Mouse (Mus musculus) neural tube, embryonic 14.5 days (tissue): ENCODE data around the gene Zkscan14. TPM values are rescaled to one million over a fixed set of nuclear protein-coding genes. Genes with fewer than 3 reads are reported as not detected.
"Not testable (repeated sequence)": the region's sequence is repeated elsewhere in the genome, so short reads cannot be mapped to it uniquely, and the experiment has no call there.

Experiments
- ATAC-seq: fragments of 200-750 bp; cut with Nextera tagmentation; 2 replicates; pipeline ENCODE4 v1.8.0; 2017; ENCODE audit warnings: low read depth, mild to moderate bottlenecking, moderate TSS enrichment, moderate library complexity
- H3K27ac ChIP-seq: fragments of 300-500 bp; sonication (generic); 2 replicates; pipeline ENCODE4 v1.5.1; 2014; ENCODE audit warnings: low read depth, mild to moderate bottlenecking, control low read depth, low read length, moderate library complexity, mixed read lengths
- H3K27me3 ChIP-seq: fragments of 300-500 bp; sonication (generic); 2 replicates; pipeline ENCODE4 v1.6.1; 2014; ENCODE audit warnings: low read length; ENCODE audit not compliant: control insufficient read depth, insufficient read depth
- H3K36me3 ChIP-seq: fragments of 300-500 bp; sonication (generic); 2 replicates; pipeline ENCODE4 v1.6.1; 2014; ENCODE audit warnings: low read length, mixed read lengths; ENCODE audit not compliant: control insufficient read depth, insufficient read depth
- H3K4me1 ChIP-seq: fragments of 300-500 bp; sonication (generic); 2 replicates; pipeline ENCODE4 v1.6.1; 2014; ENCODE audit warnings: low read length; ENCODE audit not compliant: control insufficient read depth, insufficient read depth
- H3K4me2 ChIP-seq: fragments of 300-500 bp; sonication (generic); 2 replicates; pipeline ENCODE4 v1.6.1; 2014; ENCODE audit warnings: mild to moderate bottlenecking, low read depth, low read length, control low read depth
- H3K4me3 ChIP-seq: fragments of 300-500 bp; sonication (generic); 2 replicates; pipeline ENCODE4 v1.5.1; 2014; ENCODE audit warnings: low read depth, low read length, control low read depth, mixed read lengths
- H3K9ac ChIP-seq: fragments of 300-500 bp; sonication (generic); replicated peaks from 2 replicates; pipeline ENCODE4 v1.6.1; 2014; ENCODE audit warnings: low read depth, mild to moderate bottlenecking, control low read depth, low read length, mixed read lengths
- H3K9me3 ChIP-seq: fragments of 300-500 bp; sonication (generic); 2 replicates; pipeline ENCODE4 v1.6.1; 2016; ENCODE audit warnings: low read length; ENCODE audit not compliant: control insufficient read depth
- WGBS: fragments of 180-500 bp; shearing (Covaris S2); extraction: QIAGEN DNeasy Blood & Tissue Kit; methylation state at CpG from one replicate; pipeline ENCODE4 v1.1.7; 2014; 5-methylcytosine and 5-hydroxymethylcytosine counted together
- polyA plus RNA-seq: library from polyadenylated mRNA; unstranded; fragments of >200 nt; fragmentation: Nextera tagmentation; extraction: Ambion mirVana; gene quantifications from 2 replicates; pipeline ENCODE4 v1.2.1, GENCODE M21; 2014

Gene Zkscan14
- polyA plus RNA-seq: 15.2 and 17.0 TPM in 2 replicates

DNA sequence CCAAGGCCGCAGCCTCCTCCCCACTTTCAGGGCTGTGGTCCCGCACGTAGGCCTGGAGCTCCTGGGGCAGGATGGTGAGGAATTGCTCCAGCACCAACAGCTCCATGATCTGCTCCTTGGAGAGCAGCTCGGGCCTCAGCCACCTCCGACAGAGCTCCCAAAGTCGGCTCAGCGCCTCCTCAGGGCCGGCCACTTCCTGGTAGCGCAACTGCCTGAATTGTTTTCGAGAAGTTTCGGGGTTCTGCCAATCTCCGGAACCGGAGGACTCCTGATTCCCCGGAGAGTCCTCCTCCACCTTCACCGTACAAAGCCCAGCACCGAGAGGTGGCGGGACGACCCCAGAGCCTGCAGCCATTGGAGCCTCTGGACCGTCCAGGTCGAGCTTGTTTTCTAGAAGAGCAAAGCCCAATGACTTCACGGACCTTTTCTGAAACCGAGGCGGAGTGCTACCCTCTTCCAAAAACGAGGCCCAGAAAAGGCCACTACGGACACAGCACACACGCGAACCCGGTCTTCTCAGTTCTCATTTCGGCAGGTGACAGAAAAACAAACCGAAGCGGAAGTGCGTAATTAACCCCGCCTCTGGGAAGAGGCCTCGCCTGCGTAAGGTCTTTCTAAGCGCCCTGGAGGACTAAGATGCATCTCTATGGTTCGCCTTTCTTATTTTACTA, at the start of gene Zkscan14:
Gene Zkscan14, minus strand, starts transcription at position 548 of the 671 bp plus-strand sequence.
- Histone ChIP-seq H3K4me1 (peaks cover 19% of the 10 kb centered on the region), H3K4me3 (peak within 1 kb of the TSS; percentile 64), H3K27me3 (no peaks in the 10 kb centered on the region), H3K9ac (peak within 1 kb of the TSS; percentile 72), H3K9me3 (no peaks in the 10 kb centered on the region), H3K4me2 (peak within 1 kb of the TSS; percentile 88), H3K36me3 (no peaks in the 10 kb centered on the region), H3K27ac (peak within 1 kb of the TSS; percentile 67)
- peak; percentile 24; the same call in 1 of the 2 replicates for ATAC-seq
- WGBS: 1% methylated on average over 37 of the region's 37 CpGs

DNA sequence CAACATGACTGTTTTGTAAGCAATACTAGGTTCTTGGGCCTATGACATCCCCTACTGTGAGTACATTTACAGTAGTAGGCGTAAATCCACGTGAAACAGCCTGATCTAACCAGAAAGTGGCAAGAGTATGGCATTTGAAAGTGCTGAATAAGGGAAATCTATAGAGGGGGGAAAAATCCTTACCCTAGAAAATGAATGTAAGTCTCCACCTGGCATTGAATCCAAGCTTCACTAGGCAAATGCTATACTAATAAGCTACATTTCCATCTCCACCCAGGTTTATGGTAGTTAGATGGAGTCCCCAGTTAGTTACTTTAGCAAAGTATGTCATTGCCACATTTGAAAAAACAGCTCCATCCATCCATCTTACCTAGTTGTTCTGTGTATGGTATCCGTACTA, 47.9 kb upstream of the Zkscan14 start:
- no peak for ATAC-seq
- Histone ChIP-seq H3K4me3 (no peak overlapping the region), H3K9me3 (no peaks in the 10 kb centered on the region), H3K27ac (no peak overlapping the region), H3K4me2 (no peak overlapping the region), H3K36me3 (peaks cover 12% of the 10 kb centered on the region), H3K4me1 (no peaks in the 10 kb centered on the region), H3K9ac (no peak overlapping the region), H3K27me3 (no peaks in the 10 kb centered on the region)
- 98% methylated on average over 3 of the region's 3 CpGs for WGBS

DNA sequence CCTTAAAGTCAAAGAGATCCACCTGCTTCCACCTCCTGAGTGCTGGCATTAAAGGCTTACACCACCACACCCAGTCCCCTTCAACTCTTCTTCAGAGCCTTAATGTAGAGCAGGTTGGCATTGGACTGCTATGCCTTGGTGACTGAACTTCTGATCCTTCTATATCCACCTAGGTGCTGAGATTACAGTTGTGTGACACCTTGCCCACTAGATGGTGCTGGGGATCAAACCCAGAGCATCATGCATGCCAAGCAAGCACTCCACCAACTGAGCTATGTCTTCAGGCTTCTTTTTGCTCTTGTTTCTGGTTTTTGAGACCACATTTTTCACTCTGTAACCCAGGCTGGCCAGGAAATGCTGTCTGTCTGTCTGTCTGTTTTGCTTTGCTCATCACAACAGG, 33.0 kb upstream of the Zkscan14 start:
- H3K4me3 ChIP-seq: no peak overlapping the region
- H3K27me3 ChIP-seq: no peaks in the 10 kb centered on the region
- no peak for ATAC-seq
- H3K27ac ChIP-seq: no peak overlapping the region
- peaks cover 22% of the 10 kb centered on the region for H3K36me3 ChIP-seq
- no peaks in the 10 kb centered on the region for H3K9me3 ChIP-seq
- H3K4me1 ChIP-seq: peaks cover 16% of the 10 kb centered on the region
- H3K9ac ChIP-seq: no peak overlapping the region
- no peak overlapping the region for H3K4me2 ChIP-seq

DNA sequence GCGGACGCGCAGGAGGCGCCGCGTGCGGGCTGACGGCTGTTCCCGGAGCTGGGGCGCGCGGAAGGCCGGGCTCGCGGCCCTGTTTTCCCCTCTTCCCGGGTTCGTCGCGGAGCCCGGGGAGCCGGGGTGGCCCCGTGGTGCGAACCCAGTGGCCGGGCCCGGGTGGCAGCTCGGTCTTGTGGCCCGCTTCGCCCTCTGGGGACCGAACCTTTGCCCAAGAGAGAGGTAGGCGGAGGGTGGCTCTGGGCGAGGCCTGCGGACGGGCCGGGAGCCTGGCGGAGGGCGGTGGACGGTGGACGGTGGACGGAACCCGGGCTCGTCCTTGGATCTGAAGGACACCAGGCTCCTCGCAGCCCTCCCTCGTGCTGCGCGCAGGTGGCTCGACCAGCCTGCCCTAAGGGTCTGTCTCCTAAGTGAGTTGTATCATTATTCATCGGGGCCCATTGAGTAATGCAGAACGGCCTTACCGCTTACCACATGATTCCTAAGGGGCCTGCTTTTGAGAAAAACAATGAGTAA, 30.3 kb upstream of the Zkscan14 start:
- Histone ChIP-seq H3K36me3 (peaks cover 8% of the 10 kb centered on the region), H3K4me2 (peak overlapping the region; percentile 71), H3K27ac (peak overlapping the region; percentile 92), H3K4me1 (peaks cover 16% of the 10 kb centered on the region), H3K9me3 (no peaks in the 10 kb centered on the region), H3K27me3 (no peaks in the 10 kb centered on the region), H3K4me3 (peak overlapping the region; percentile 99), H3K9ac (peak overlapping the region; percentile 98)
- WGBS: under 1% methylated on average over 31 of the region's 49 CpGs
- ATAC-seq: peak; percentile 76

DNA sequence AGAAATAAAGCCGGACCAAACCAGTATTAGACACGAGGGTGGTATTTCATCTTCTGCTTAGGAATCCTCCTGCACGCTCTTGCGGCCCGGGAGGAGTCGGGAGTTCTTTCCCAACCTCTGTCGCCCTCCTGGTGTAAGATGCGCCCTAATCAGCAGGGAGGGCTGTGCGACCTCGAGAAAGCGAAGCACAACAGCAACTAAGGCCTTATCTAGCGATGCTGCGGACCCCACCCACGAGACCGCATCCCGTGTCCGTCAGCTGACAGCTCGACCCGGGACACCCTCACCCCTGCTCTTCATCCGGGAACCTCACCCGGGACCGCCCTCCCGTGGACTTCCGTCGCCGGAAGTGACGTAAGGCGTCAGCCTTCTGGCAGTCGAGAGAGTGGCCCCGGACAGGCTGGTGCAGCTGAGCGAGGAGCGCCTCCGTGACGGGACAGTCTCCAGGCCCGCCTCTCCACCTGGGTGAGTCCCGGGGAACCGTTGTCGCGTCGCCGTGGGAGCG, 29.8 kb upstream of the Zkscan14 start, which contains the start of gene Zfp655:
Gene Zfp655, plus strand, starts transcription at position 349 of the 505 bp plus-strand sequence.
- Histone ChIP-seq H3K9ac (peak within 1 kb of the TSS; percentile 98), H3K27me3 (no peaks in the 10 kb centered on the region), H3K27ac (peak within 1 kb of the TSS; percentile 92), H3K4me3 (peak within 1 kb of the TSS; percentile 99), H3K9me3 (no peaks in the 10 kb centered on the region), H3K4me2 (peak within 1 kb of the TSS; percentile 71), H3K36me3 (peaks cover 8% of the 10 kb centered on the region), H3K4me1 (peaks cover 16% of the 10 kb centered on the region)
- WGBS: under 1% methylated on average over 42 of the region's 42 CpGs
- peak; percentile 98 for ATAC-seq

DNA sequence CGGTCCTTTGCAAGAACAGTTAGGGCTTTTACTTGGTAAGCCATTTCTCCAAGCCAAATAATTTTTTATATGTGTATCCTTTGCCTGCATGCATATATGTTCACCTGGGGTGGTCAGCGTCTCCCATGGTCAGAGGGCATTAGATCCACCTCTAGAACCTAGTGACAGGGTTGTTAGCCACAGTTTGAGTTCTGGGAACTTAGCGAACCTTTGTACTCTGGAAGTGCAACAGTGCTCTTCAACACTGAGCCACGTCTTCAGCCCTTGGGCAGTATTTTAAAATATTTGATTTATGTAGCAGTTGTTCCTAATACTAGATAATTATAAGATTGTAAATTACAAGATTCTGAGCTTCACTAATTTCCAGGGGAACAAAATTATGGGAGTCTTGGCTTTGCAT, 29.0 kb upstream of the Zkscan14 start:
- Histone ChIP-seq H3K27me3 (no peaks in the 10 kb centered on the region), H3K36me3 (peaks cover 8% of the 10 kb centered on the region), H3K4me3 (peak overlapping the region; percentile 99), H3K4me2 (peak overlapping the region; percentile 71), H3K9me3 (no peaks in the 10 kb centered on the region), H3K27ac (no peak overlapping the region), H3K9ac (peak overlapping the region; percentile 98; the same call in 1 of the 2 replicates), H3K4me1 (peaks cover 16% of the 10 kb centered on the region)
- WGBS: 89% methylated on average over 4 of the region's 4 CpGs
- ATAC-seq: no peak

DNA sequence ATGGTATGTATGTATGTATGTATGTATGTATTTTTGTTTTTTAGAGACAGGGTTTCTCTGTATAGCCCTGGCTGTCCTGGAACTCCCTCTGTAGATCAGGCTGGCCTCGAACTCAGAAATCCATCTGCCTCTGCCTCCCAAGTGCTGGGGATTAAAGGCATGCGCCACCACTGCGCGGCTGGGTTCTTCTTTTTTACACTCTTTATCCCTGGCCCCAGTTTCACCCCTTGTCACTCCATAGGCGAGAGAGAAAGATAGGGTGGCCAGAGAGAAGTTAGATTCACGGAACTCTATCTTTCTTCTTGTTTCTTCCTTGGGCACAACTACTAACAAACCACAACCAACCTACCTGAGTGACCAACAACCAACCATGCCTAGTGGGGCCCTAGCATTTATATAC, 27.6 kb upstream of the Zkscan14 start:
- not testable (repeated sequence) for ATAC-seq, H3K4me2 ChIP-seq, H3K36me3 ChIP-seq, H3K27me3 ChIP-seq, H3K27ac ChIP-seq, H3K4me3 ChIP-seq, H3K9ac ChIP-seq, H3K9me3 ChIP-seq
- peaks cover 16% of the 10 kb centered on the region for H3K4me1 ChIP-seq
- 76% methylated on average over 6 of the region's 6 CpGs for WGBS

DNA sequence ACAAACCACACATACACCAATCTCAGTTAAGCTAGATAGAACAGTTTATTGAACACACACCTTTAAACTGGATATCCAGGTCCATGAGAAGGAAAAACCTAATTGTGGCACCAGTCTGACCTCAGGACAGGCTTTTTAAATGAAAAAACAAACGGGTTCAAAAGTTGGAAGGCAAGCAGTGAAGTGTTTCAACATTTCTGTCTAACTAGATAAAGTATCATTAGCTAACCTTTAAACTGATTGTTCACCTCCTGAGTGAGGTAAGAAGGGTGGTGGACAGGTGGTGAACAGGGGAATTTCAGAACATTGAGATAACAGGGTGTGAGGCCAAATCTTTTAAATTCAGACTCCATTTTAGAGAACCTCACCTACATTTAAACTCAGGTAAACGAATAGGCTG, 24.8 kb upstream of the Zkscan14 start:
- ATAC-seq: no peak
- 60% methylated on average over 2 of the region's 2 CpGs for WGBS
- H3K9me3 ChIP-seq: no peaks in the 10 kb centered on the region
- no peak overlapping the region for H3K9ac ChIP-seq
- H3K4me2 ChIP-seq: no peak overlapping the region
- no peak overlapping the region for H3K4me3 ChIP-seq
- no peak overlapping the region for H3K27ac ChIP-seq
- H3K27me3 ChIP-seq: no peaks in the 10 kb centered on the region
- H3K36me3 ChIP-seq: peaks cover 5% of the 10 kb centered on the region
- H3K4me1 ChIP-seq: peaks cover 4% of the 10 kb centered on the region; the same call in 1 of the 2 replicates

DNA sequence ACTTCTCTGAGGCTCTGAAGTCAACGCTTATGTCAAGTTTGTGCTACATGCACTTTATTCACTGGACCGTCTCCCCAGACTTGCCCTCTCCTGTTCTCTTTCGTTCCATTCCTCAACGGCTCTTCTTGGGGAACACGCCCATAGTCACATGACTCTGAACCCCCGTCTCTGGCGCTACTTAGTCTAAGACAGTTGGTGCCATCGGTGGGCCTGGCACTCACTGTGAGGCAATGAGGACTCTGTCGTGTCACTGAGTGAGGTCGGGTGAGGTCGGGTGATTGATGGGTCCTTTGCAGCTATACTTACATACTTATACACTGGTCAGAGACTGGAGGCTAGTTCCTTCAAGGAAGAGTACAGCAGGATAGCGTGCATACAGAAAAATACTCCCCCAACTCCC, 21.7 kb upstream of the Zkscan14 start:
- Histone ChIP-seq H3K27ac (no peak overlapping the region), H3K4me1 (no peaks in the 10 kb centered on the region), H3K4me2 (no peak overlapping the region), H3K27me3 (no peaks in the 10 kb centered on the region), H3K4me3 (no peak overlapping the region), H3K36me3 (peaks cover 25% of the 10 kb centered on the region), H3K9me3 (no peaks in the 10 kb centered on the region), H3K9ac (no peak overlapping the region)
- 85% methylated on average over 12 of the region's 12 CpGs for WGBS
- ATAC-seq: no peak; the same call in 1 of the 2 replicates
